Mouse (Mus musculus): ENCODE measurements around the gene March10. TPM values are rescaled to one million over a fixed set of nuclear protein-coding genes. Genes with fewer than 3 reads are reported as not detected.

Gene March10
- polyA plus RNA-seq (2014; fragmentation: Illumina TruSeq; extraction: RNeasy Lipid Tissue Mini Kit (QIAGEN cat#74804); ENCODE audit: low read depth, low replicate concordance): 660 TPM

DNA sequence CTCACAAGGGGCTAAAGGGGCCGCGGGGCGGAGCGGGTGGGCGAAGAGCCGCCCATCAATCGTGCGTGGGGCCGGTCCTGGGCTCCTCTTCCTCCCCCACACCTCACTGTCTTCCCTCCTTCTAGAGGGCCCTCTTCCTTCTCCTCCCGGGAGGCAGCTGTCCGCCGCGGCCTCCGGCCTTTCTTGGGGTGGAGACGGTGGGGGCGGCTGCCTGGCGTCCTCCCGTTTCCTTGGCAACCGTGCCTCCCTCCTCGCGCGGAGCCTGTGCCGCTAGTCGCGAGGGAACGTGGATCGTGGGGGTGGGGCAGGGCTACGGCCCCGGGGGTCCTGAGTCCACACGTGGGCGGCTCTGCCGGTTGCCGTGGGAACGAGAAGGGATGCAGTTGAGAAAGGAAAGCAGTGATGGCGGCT, at the start of gene March10:
Gene March10 (minus strand): TSS at position 239 of the 411 bp plus-strand sequence.

Other genes starting within 250 kb of the March10 start
- 0.06 TPM for gene Mrc2, start 164.1 kb downstream of the March10 start, polyA plus RNA-seq (2014; fragmentation: Illumina TruSeq; extraction: RNeasy Lipid Tissue Mini Kit (QIAGEN cat#74804); ENCODE audit: low read depth, low replicate concordance)
- gene Tanc2, start 133.3 kb upstream of the March10 start, polyA plus RNA-seq (2014; fragmentation: Illumina TruSeq; extraction: RNeasy Lipid Tissue Mini Kit (QIAGEN cat#74804); ENCODE audit: low read depth, low replicate concordance): 8.9 TPM

All from testis, adult 10 weeks (tissue).